Comparison of ENCODE assay signal across 8 mouse cellular contexts in the genomic region with DNA sequence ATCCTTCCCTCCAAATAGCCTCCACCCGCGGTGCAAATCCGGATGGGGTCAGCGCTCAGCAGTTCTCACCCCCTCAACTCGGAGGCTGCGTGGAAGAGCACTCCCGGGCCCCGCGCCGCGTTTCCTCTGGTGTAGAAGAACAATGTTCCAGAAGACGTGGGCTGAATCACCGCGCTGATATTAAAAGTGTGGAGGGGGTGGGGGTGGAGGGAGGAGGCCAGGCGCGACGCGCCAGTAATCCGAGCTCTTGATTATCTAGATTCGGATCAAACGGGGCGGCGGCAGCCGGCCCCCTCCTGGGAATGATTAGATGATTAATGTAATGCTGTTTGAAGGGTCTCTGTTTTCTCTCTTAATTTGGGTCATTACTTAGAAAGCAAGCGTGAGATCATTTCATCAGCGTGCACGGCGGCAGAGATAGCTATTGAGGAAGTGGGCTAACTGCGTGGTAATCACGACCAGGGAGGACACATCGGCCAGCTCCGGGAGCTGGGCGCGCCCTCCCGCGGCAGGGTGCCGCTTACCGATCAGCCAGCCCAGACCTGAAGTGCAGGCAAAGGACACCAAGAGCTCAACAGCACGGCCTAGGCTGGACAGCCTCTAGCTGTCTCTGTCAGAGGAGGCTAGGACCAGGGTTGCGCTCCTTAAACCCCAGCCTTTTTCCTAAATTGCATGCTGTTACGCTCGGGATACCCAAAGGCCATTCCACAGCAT. TPM values are rescaled to one million over a fixed set of nuclear protein-coding genes. Genes with fewer than 3 reads are reported as not detected.
DNase-seq lines count a peak whose midpoint lies in the region; ATAC-seq lines count a peak whose summit lies in the region.

No protein-coding gene starts in this region.

- no peaks in the 10 kb centered on the region for H3K36me3 ChIP-seq in kidney, embryonic 14.5 days (ENCODE audit: control insufficient read depth, insufficient read depth, low read length)
- H3K36me3 ChIP-seq in forebrain, embryonic 14.5 days (ENCODE audit: control insufficient read depth, insufficient read depth, low read length): peaks cover 8% of the 10 kb centered on the region; the same call in 1 of the 2 replicates

- no peaks in the 10 kb centered on the region for H3K9me3 ChIP-seq in kidney, embryonic 14.5 days (ENCODE audit: control insufficient read depth, low read length)
- H3K9me3 ChIP-seq in forebrain, embryonic 14.5 days (replicated peaks; ENCODE audit: control insufficient read depth, low read length): no peaks in the 10 kb centered on the region

- DNase-seq in kidney, adult 18-20 months: no peak
- DNase-seq in ZHBTc4 (ENCODE audit: low read depth, low spot score): peak; percentile 46
- DNase-seq in forebrain, embryonic 14.5 days (ENCODE audit: low spot score): peak; percentile 78
- DNase-seq in mesoderm, embryonic 11.5 days (ENCODE audit: low read depth, low spot score): peak; percentile 40
- no peak for DNase-seq in urinary bladder, adult 2 months (ENCODE audit: low spot score)
- no peak for DNase-seq in cerebellum, adult 9-10 months
- no peak for DNase-seq in lung, postnatal 25 days (ENCODE audit: low spot score)

- H3K9ac ChIP-seq in kidney, embryonic 14.5 days (ENCODE audit: low read depth, low read length): no peak overlapping the region
- H3K9ac ChIP-seq in forebrain, embryonic 14.5 days (ENCODE audit: low read length): peak overlapping the region; percentile 91

- ATAC-seq in kidney, embryonic 14.5 days (ENCODE audit: low FRiP score, low TSS enrichment): no peak
- 0 out of 2 replicates have a peak, but pooled peaks have one; percentile 0 for ATAC-seq in forebrain, embryonic 14.5 days

- peaks cover 94% of the 10 kb centered on the region for H3K27me3 ChIP-seq in kidney, embryonic 14.5 days (ENCODE audit: control insufficient read depth, insufficient read depth, low read length)
- H3K27me3 ChIP-seq in forebrain, embryonic 14.5 days (replicated peaks; ENCODE audit: control insufficient read depth, insufficient read depth, low read length): peaks cover 20% of the 10 kb centered on the region

- H3K27ac ChIP-seq in kidney, embryonic 14.5 days (ENCODE audit: low read depth, low read length): no peak overlapping the region
- H3K27ac ChIP-seq in forebrain, embryonic 14.5 days (ENCODE audit: low read depth, low read length): peak overlapping the region; percentile 98

- peaks cover 14% of the 10 kb centered on the region for H3K4me1 ChIP-seq in kidney, embryonic 14.5 days (ENCODE audit: control insufficient read depth, insufficient read depth, low read length)
- H3K4me1 ChIP-seq in forebrain, embryonic 14.5 days (ENCODE audit: control insufficient read depth, insufficient read depth, low read length): peaks cover 21% of the 10 kb centered on the region; the same call in 1 of the 2 replicates

- H3K4me2 ChIP-seq in kidney, embryonic 14.5 days (replicated peaks; ENCODE audit: low read depth, low read length): no peak overlapping the region; the same call in 1 of the 2 replicates
- H3K4me2 ChIP-seq in forebrain, embryonic 14.5 days (ENCODE audit: low read length): peak overlapping the region; percentile 64

- WGBS in kidney, embryonic 14.5 days: under 1% methylated on average over 42 of the region's 42 CpGs
- WGBS in forebrain, embryonic 14.5 days: under 1% methylated on average over 42 of the region's 42 CpGs

- peak overlapping the region; percentile 2; the same call in 1 of the 2 replicates for H3K4me3 ChIP-seq in kidney, embryonic 14.5 days (ENCODE audit: low read length)
- H3K4me3 ChIP-seq in forebrain, embryonic 14.5 days (ENCODE audit: low read depth, low read length): peak overlapping the region; percentile 56

RNA-seq across cellular contexts. Expression of a gene that starts 6.8 kb away (rescaled TPM):
- not detected in 2 replicates for polyA plus RNA-seq in kidney, embryonic 14.5 days (2014; fragmentation: Nextera tagmentation; extraction: Ambion mirVana)
- polyA plus RNA-seq in forebrain, embryonic 14.5 days (2014; fragmentation: Nextera tagmentation; extraction: Ambion mirVana): 69.6 and 81.3 TPM in 2 replicates
- not detected in 2 replicates for polyA plus RNA-seq in urinary bladder, adult 2 months (2012; rRNA removed)

RNA-seq across cellular contexts. Expression of a gene that starts 57.3 kb away (rescaled TPM):
- polyA plus RNA-seq in kidney, embryonic 14.5 days (2014; fragmentation: Nextera tagmentation; extraction: Ambion mirVana): 41.6 and 47.4 TPM in 2 replicates
- polyA plus RNA-seq in forebrain, embryonic 14.5 days (2014; fragmentation: Nextera tagmentation; extraction: Ambion mirVana): 44.0 and 44.7 TPM in 2 replicates
- polyA plus RNA-seq in urinary bladder, adult 2 months (2012; rRNA removed): 45.6 and 57.9 TPM in 2 replicates

RNA-seq across cellular contexts. Expression of a gene that starts 57.5 kb away (rescaled TPM):
- 0.21 TPM in 1 of 2 replicates, not detected in the other for polyA plus RNA-seq in kidney, embryonic 14.5 days (2014; fragmentation: Nextera tagmentation; extraction: Ambion mirVana)
- polyA plus RNA-seq in forebrain, embryonic 14.5 days (2014; fragmentation: Nextera tagmentation; extraction: Ambion mirVana): 0.15 and 0.18 TPM in 2 replicates
- 0.15 TPM in 2 replicates for polyA plus RNA-seq in urinary bladder, adult 2 months (2012; rRNA removed)

Comparison
In these comparisons a context has a peak if more than half of its experiments do, and no peak if none do; other contexts are left out.
1. DNase-seq: peak in ZHBTc4 (single experiment), forebrain, embryonic 14.5 days (single experiment) and mesoderm, embryonic 11.5 days (single experiment); none in kidney, adult 18-20 months (single experiment), urinary bladder, adult 2 months (single experiment), cerebellum, adult 9-10 months (single experiment) and lung, postnatal 25 days (single experiment).
2. RNA of a gene that starts 6.8 kb away (polyA plus RNA-seq): 69.6 to 81.3 TPM in forebrain, embryonic 14.5 days; not detected in urinary bladder, adult 2 months and not detected in kidney, embryonic 14.5 days; every median in the first group is over 10 times any median in the second.